18 mouse cellular contexts compared by ENCODE assay signal in the genomic region with DNA sequence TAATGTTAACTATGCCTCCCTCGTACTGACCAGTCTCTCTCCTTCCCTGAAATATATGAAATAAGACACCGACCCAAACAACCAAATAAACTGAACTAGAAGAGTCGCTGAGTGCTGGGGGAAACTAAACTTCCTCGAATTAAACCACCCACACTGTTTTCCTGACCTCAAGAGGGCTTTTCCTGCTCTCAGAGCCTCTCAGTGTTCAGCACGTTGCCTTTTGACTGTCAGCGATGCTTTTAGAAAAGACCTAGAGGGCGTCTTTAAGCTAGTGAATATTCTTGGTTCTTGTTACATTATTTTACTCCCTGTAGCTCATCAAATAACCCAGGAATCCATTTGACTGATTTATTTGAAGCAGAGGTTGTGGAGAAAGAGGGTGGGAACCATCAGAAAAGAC.
DNase-seq lines count a peak whose midpoint lies in the region; ATAC-seq and TF ChIP-seq lines count a peak whose summit lies in the region.
"Had no signal": no experiment of that assay in that cellular context is flagged by ENCODE, and none has a peak within 500 bp of the region (broad histone marks: within the 10 kb centered on the region; RNA-seq: fewer than 3 reads in every experiment).

No protein-coding gene starts in this region.

- H3K4me2 ChIP-seq in lung, embryonic 14.5 days: no peak overlapping the region
- H3K4me2 ChIP-seq: forebrain, embryonic 15.5 days; hindbrain, embryonic 14.5 days; intestine, embryonic 15.5 days; limb, embryonic 15.5 days; midbrain, embryonic 12.5 days had no signal

- no peaks in the 10 kb centered on the region for H3K27me3 ChIP-seq in lung, embryonic 14.5 days (ENCODE audit: insufficient read depth, low read length)
- H3K27me3 ChIP-seq in C2C12 (ENCODE audit: control insufficient read depth, insufficient read depth, insufficient read length): no peaks in the 10 kb centered on the region
- H3K27me3 ChIP-seq: forebrain, embryonic 15.5 days; intestine, embryonic 15.5 days; limb, embryonic 15.5 days; midbrain, embryonic 12.5 days had no signal

- WGBS in lung, embryonic 14.5 days: 14% methylated on average over 7 of the region's 7 CpGs

- H3K9ac ChIP-seq in lung, embryonic 14.5 days: no peak overlapping the region
- H3K9ac ChIP-seq: forebrain, embryonic 15.5 days; hindbrain, embryonic 14.5 days; intestine, embryonic 15.5 days; limb, embryonic 15.5 days; midbrain, embryonic 12.5 days had no signal

- peaks cover 62% of the 10 kb centered on the region for H3K79me2 ChIP-seq in C2C12 (ENCODE audit: control insufficient read depth, insufficient read depth)

- H3ac ChIP-seq in C2C12 (ENCODE audit: control insufficient read depth, insufficient read length, low read depth): peak overlapping the region; percentile 34

- no peaks in the 10 kb centered on the region for H3K4me1 ChIP-seq in lung, embryonic 14.5 days (ENCODE audit: insufficient read depth)
- H3K4me1 ChIP-seq: forebrain, embryonic 15.5 days; intestine, embryonic 15.5 days; limb, embryonic 15.5 days; midbrain, embryonic 12.5 days had no signal

- H3K79me3 ChIP-seq in C2C12 (ENCODE audit: low read depth): peaks cover 14% of the 10 kb centered on the region

- ATAC-seq in lung, embryonic 14.5 days (ENCODE audit: insufficient read depth): no peak
- ATAC-seq in megakaryocyte progenitor cell, adult 5-6 weeks (replicated peaks; ENCODE audit: poor library complexity): peak; percentile 46; the same call in 1 of the 2 replicates
- ATAC-seq: forebrain, embryonic 15.5 days had no signal

- H3K9me3 ChIP-seq in lung, embryonic 14.5 days (ENCODE audit: low read depth, low read length): no peaks in the 10 kb centered on the region
- H3K9me3 ChIP-seq: forebrain, embryonic 15.5 days; intestine, embryonic 15.5 days; limb, embryonic 15.5 days; midbrain, embryonic 12.5 days had no signal

- TF ChIP-seq CTCF in lung, embryonic 14.5 days (IDR thresholded peaks at IDR 0.05; ENCODE audit: low read depth): no peak
- TF ChIP-seq CTCF in C2C12 (IDR thresholded peaks at IDR 0.05; ENCODE audit: control insufficient read depth, insufficient read depth, insufficient read length): no peak

- DNase-seq in heart, adult 11 months: peak; percentile 0
- DNase-seq in heart, adult 8-10 months (ENCODE audit: low spot score): no peak
- DNase-seq in lung, embryonic 14.5 days: peak; percentile 16
- DNase-seq in lung, postnatal 10 days: no peak
- DNase-seq in cerebellum, adult 18-20 months: no peak
- no peak for DNase-seq in gastrocnemius, postnatal 4 days (ENCODE audit: low spot score in 2 of 2)
- DNase-seq: cerebellum, adult 9-11 months; embryo, embryonic 11 days; gastrocnemius, postnatal 36 days; layer of hippocampus, postnatal 36 days had no signal

- H3K36me3 ChIP-seq in lung, embryonic 14.5 days (ENCODE audit: insufficient read depth): no peaks in the 10 kb centered on the region
- peaks cover 19% of the 10 kb centered on the region for H3K36me3 ChIP-seq in C2C12 (ENCODE audit: control insufficient read depth, insufficient read depth)
- H3K36me3 ChIP-seq: forebrain, embryonic 15.5 days; intestine, embryonic 15.5 days; limb, embryonic 15.5 days; midbrain, embryonic 12.5 days had no signal

- H3K4me3 ChIP-seq in lung, embryonic 14.5 days (ENCODE audit: low read depth, low read length): no peak overlapping the region
- peak overlapping the region; percentile 12 for H3K4me3 ChIP-seq in C2C12 (ENCODE audit: insufficient read depth, poor library complexity, severe bottlenecking)
- H3K4me3 ChIP-seq: erythroblast, embryonic 14.5 days; forebrain, embryonic 15.5 days; intestine, embryonic 15.5 days; limb, embryonic 15.5 days; midbrain, embryonic 12.5 days had no signal

- no peak overlapping the region for H3K27ac ChIP-seq in lung, embryonic 14.5 days (ENCODE audit: low read depth)
- H3K27ac ChIP-seq: forebrain, embryonic 15.5 days; hindbrain, embryonic 14.5 days; intestine, embryonic 15.5 days; limb, embryonic 15.5 days; midbrain, embryonic 12.5 days had no signal

TF ChIP-seq in C2C12, 6 proteins besides CTCF, POLR2A, EP300 and RAD21:
- TF ChIP-seq USF1 (IDR thresholded peaks at IDR 0.05; ENCODE audit: low read depth) (no peak), FOSL1 (IDR thresholded peaks at IDR 0.05; ENCODE audit: insufficient read depth, low read length, poor library complexity, severe bottlenecking) (no peak), MYOD1 (IDR thresholded peaks at IDR 0.05; ENCODE audit: control insufficient read depth, insufficient read length, low read depth) (no peak), MYOG (IDR thresholded peaks at IDR 0.05; ENCODE audit: control insufficient read depth, extremely low read depth, insufficient read length) (no peak), CEBPB (IDR thresholded peaks at IDR 0.05; ENCODE audit: low read depth) (no peak), MAX (IDR thresholded peaks at IDR 0.05) (no peak)

Comparison
In these comparisons a context has a peak if more than half of its experiments do, and no peak if none do; other contexts are left out.
1. DNase-seq: peak in heart, adult 11 months (single experiment) and lung, embryonic 14.5 days (single experiment); none in heart, adult 8-10 months (single experiment), lung, postnatal 10 days (single experiment), cerebellum, adult 18-20 months (0 of 2) and gastrocnemius, postnatal 4 days (0 of 2).